Mouse (Mus musculus) left cerebral cortex, adult 9 months (tissue): ENCODE measurements around the gene Sqor.

ENCODE experiments used
- DNase-seq, 2 experiments: peaks; one replicate each; pipeline ENCODE4 v3.0.0; 2022; ENCODE audit warnings: low spot score in 2 of 2

Gene Sqor

DNA sequence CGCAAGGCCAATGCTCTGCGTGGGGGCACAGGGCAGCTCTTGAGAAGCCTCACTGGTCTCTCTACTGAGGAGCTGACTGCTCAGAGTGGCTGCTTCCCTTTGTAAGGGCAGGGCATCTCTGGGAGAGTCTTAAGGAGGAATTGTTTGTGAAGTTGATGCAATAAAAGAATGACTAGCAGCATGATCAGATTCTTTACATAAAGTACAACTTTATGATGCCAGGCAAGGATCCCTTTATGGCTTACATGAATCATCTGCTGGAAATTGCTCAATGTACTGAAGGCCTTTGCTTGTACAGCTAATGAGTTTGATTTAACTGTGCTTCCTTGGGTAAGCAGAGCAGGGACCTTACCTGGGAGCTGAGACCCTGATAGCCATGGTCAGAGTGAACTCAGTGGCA lies 18.7 kb downstream of the Sqor start:
- no peak for DNase-seq

GRCm38 (mm10) chr2:122784701-122785100 lies 19.7 kb downstream of the Sqor start:
- DNase-seq: no peak

- DNase-seq: no peak
These were observed 21.1 kb downstream of the Sqor start for GRCm38 (mm10) chr2:122786167-122786566.

DNA sequence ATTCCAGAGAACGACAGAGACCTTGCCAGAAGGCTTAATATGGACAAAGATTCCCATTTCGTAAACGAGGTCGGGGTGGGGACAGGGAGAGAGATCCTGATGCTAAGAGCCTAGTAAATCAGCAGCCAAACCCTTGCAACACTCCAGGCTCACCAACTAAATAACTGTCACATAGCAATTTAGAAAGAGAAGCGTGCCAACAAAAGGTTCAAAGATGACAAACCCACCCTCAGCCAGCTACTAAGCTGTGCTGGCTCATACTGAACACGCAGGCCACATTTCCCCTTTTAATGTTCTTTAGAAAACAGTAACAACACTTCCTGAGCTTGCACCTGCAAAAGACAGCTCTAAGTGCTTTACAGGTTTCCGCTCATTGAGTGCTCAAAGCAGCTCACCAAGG lies 24.3 kb downstream of the Sqor start:
- no peak for DNase-seq

GRCm38 (mm10) chr2:122789730-122790129 lies 24.7 kb downstream of the Sqor start:
- DNase-seq: no peak

DNA sequence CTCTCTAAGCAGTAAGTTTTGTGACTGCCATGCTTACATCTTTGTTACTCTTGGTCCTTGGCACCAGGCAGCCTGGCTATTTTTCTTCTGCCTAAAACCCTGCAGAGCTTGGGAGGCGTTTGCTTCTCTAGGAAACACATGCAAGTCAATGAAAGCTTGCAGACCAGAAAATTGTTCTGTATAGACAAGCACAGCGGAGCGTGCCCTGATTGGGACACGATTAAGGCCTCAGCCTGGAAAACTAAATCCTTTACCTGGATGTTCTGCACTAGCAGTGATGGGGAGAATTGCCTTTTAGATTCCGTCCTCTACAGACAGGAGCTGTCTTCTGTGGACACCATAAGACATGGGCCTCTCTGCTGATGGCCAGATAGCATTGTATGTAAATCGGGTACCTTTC lies 39.4 kb downstream of the Sqor start:
- DNase-seq: no peak

DNA sequence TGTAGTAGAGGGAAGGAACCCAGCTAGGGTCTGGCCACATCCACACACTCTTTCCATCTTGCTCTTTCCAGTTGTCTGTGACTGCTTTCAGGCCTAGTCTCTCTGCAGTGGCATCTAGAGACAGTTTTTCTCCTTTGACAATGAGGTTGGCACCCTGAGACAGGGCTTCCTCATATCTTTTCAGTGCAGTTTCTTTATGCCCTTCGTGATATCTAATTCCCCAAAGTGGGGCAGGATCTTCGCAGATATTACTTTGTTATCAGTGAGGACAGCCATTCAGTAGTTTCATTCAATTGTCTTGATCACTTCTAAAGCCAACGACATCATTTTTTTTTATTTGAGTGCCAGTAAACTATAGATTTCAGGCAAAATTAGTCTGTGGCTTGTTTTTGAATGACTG lies 41.0 kb downstream of the Sqor start:
- DNase-seq: no peak

DNA sequence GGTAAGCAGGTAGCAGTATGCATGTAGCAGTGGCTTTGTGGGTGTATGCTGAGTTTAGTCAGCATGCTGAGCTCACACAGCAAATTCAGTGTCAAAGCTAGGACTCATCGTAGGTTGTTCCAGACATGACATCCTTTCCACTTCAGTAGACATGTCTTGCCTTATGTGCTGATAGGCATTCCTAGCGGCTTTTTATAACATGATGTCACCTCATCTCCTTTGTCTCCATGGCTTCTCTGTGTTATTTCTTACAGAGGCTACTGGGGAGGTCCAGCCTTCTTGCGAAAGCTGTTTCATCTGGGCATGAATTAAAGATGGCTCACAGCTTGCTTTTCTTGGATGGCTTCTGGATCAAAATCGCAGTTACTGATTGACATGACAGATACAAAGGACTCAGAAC lies 44.0 kb downstream of the Sqor start:
- no peak for DNase-seq

DNA sequence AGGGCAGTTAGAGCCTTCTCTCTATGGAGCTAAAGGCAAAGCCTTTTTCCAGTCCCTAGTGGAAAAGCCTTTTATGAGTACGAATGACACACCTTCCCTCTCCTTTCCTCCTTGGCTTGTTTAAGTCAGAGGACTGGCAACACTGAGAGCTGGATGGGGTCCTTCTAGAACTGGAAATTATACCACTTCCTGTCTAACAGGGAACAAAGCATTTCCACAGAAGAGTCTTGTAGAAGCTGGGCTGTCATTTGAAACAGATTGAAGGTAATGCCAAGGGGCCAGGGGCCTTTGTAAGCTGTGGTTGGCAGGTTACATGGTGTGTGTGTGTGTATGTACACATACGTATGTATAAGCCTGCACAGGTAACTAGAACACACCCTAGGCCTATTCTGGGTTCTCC lies 51.9 kb downstream of the Sqor start:
- DNase-seq: no peak

DNA sequence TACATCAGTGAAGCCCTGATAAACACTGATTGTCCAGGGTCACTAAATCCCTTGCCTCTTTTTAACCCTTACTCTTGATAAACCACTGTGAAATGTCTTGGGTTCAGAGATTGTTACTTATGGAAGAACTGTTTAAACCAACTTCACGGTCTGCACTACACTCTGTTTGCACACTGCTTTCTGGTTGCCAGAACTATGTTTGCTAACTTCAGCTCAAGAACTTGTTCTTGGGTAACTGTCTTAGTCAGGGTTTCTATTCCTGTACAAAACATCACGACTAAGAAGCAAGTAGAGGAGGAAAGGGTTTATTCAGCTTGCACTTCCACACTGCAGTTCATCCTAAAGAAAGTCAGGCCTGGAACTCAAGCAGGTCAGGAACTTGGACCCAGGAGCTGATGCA lies 56.2 kb downstream of the Sqor start:
- no peak for DNase-seq

GRCm38 (mm10) chr2:122825406-122826236 lies 60.6 kb downstream of the Sqor start:
- DNase-seq: peak in 1 of 2 experiments; percentile 55

GRCm38 (mm10) chr2:122826302-122826701 lies 61.3 kb downstream of the Sqor start:
- DNase-seq: no peak

- DNase-seq: no peak
These were observed 89.6 kb downstream of the Sqor start for GRCm38 (mm10) chr2:122854636-122855035.

- no peak for DNase-seq
These were observed 90.3 kb downstream of the Sqor start for GRCm38 (mm10) chr2:122855354-122855753.
